Mouse (Mus musculus) hematopoietic stem cell, adult 5-6 weeks (primary cell): ENCODE results near the gene Dennd6b. TPM values are rescaled to one million over a fixed set of nuclear protein-coding genes. Genes with fewer than 3 reads are reported as not detected.
A peak's percentile ranks its signal among the peaks of the same experiment; 100 is the strongest.

ENCODE experiments used
- ATAC-seq, 2 experiments: fragments of 125-278 bp in 1 of 2; replicated peaks in 1 of 2; 2 replicates each; pipeline ENCODE4 v1.8.0; 2016 to 2017; ENCODE audit warnings: inconsistent platforms in 2 of 2, mild to moderate bottlenecking in 2 of 2, moderate number of reproducible peaks in 2 of 2, low read depth in 1 of 2, moderate TSS enrichment in 1 of 2; ENCODE audit not compliant: low FRiP score in 2 of 2, poor library complexity in 2 of 2, severe bottlenecking in 2 of 2, insufficient read depth in 1 of 2, low TSS enrichment in 1 of 2
- total RNA-seq: library from RNA; stranded (forward); fragments of 172-1452, 232-1000 nt; gene quantifications from 2 replicates; pipeline ENCODE4 v1.2.3, GENCODE M21; 2017

Gene Dennd6b
- total RNA-seq, 1 experiment from 2014 or later: 4.8 TPM

DNA sequence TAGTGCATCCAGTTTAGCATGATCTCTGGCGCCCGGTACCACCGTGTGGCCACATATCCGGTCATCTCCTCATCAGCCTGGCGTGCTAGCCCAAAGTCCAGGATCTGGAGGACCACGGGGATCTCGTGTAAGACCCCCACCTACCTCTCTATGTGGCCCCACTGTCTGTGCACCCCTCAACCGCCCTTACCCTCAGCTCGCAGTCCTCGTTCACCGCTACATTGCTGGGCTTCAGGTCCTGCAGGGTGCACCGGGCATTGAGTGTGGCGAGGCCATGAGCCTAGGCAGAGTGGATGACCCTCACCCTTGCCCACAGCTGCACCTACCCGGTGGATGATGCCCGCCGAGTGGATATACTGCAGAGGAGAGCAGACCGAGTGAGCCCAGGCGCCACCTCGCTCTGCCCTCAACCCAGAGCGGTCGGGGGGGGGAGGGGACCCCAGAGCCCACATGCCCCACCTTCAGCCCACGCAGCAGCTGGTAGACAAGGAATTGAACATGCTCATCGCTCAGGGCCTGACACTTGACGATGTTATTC, 50.4 kb downstream of the Dennd6b start:
- no peak for ATAC-seq

GRCm38 (mm10) chr15:89144965-89145364, 51.3 kb downstream of the Dennd6b start:
- ATAC-seq: peak in 1 of 2 experiments; percentile 16; a peak in 1 of 4 replicates

GRCm38 (mm10) chr15:89143134-89143533, 53.2 kb downstream of the Dennd6b start:
- ATAC-seq: no peak

DNA sequence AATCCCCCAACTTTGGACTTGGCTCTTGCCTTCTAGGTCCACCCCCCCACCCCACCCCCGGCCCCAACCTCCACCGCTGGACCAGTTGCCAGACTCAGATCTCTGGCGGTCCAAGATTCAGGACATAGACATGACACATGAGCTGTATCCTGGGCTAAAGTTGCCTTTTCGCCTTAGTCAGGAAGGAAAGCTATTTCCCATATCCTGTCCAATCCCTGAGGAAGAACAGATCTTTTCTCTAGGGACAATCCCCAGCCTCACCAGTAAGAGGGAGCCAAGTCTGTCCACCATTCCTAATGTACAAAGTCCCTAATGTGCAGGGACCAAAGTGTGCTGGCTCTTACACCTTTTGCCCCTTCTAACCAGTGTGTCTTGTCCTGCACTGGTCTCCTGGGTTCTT, 54.4 kb downstream of the Dennd6b start:
- ATAC-seq: no peak

DNA sequence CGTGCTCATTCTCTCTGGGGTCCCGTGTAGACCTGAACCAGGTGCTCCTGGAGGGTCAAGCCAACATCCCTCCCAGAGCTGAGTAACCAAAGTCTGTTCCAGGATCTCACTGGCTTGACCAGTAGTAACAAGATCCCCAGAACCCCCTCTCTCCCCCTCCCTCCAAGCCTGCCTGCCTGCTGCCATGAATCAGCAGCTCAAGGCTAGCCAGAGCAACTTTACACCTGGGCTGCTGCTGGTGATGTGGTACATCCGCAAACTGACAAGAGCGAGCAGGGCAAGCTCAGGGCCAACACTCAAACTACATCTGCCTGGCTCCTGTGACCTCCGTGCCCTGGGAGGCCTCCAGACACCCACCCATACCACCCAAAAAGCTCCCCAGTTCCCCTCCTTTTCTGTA, 54.9 kb downstream of the Dennd6b start:
- no peak for ATAC-seq

DNA sequence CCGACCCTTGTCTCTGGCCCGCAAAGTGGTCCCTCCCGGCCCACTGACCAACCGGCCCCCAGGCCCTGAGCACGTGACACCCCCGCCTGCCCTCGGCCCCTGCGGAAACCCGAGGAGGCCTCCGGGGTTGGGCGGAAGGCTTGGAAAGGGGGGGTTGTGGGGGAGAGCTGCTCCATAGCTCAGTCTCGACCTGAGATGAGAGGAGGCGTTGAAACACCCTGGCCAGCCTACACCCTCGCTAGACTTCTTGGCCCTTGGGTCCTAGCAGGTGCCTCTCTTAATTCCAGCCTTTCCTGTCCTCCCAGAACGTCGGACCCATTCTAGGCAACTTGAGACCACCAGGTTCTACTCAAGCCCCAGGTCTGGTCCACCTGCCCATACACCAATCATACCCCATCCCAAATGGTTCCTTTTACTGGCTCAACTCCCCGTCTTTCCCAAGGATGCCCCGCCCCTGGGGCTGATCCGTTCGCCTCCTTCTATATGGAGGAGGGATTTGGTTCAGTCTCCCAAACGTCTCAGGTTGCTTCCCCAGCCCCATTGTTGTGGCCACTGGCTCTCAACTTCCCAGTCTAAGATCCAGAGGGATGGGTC, 55.5 kb downstream of the Dennd6b start, which contains the start of gene Mapk12:
Gene Mapk12 (minus strand): TSS at position 45 of the 594 bp plus-strand sequence.
- ATAC-seq: no peak

DNA sequence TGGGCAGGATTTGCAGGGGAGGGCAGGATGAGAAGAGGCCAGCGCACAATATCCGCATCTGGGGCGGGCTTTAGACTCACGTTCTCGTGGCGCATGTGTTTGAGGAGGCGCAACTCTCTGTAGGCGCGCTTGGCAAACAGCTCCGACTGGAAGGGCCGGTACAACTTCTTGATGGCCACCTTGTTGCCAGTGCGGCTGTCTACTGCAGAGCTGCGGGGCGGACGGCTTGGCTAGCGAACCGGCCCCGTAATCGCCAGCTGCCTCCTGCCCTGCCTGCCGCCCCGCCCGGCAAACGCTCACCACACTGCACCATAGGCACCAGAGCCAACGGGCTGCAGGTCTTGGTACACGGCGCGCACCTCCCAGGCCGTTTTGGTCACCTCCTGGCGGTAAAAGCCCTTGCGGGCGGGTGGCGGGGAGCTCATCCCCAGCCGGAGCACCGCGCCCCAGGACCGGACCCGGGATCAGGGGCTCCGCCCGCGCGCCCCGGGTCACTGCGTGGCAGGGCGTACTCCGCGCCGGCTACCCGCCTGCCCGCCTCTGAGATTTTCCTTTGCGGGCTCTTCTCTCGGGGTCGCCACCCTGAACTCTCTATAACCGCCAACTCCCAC, 56.1 kb downstream of the Dennd6b start:
- ATAC-seq: peak in 1 of 2 experiments; percentile 22; a peak in 1 of 4 replicates

DNA sequence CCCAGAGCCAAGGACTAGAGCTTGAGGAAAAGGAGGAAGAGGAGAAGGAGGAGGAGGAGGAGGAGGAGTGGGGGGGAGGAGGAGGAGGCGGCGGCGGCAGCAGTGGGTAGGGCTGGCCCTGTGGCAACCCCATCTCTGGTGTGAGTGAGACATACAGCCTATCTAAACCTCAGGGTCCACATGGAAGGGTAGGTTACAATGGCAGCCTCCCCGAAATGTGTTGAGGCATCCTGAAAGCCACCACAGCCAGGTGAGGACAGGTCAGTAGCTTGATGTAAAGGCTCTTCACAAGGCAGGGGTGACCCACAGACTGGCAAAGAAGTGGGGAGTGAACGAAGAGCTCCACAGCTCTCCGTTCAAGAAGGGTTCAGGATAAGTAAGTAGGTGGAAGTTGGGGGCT, 57.8 kb downstream of the Dennd6b start:
- ATAC-seq: no peak

DNA sequence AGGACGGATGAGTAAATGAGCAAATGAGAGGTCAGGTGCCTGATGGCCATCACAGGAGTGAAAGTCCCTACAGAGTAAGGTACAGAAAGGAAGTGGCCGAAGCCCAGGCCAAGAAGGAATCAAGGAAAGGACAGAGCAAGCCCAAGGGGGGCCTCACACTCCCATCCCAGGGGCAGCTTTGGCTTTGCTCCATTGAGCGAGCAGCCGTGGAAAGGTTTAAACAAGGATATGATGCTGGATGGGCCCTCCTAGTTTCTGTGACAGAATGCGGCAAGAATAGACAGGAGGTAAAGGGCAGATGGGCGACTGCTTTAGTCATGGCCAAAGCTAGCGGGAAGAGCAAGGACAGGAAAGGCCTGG, 58.3 kb downstream of the Dennd6b start:
- no peak for ATAC-seq

DNA sequence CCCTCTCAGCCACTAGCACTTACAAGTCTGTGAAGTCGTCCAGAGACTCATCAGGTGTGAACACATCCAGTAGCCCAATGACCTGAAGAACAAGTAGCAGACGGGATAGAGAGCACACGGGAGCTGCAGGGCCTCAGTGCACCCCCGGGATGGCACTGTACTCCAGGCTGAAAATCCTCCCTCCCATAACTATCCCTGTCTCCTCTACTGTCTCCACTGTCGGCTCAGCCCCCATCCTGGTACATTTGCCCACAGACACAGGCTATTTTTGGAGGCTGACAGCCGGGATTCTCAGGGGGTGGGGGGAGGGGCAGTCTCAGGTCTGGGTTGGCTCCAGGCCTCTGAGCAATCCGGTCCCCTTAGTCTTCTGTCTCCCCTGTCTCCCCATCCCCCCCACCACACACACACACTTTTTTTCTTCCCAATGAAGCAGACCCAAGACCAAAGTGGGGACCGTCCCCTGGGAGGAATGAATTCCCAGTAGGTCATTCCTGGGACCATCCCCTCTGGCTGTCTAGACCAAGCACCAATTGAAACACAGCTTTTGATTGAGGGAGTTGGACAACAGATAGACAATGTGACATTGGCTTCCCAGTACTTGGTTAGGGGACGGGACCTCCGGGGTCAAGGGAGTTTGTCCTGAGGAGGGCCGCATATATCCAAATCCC, 58.8 kb downstream of the Dennd6b start:
- ATAC-seq: no peak

- no peak for ATAC-seq
Measured at GRCm38 (mm10) chr15:89136461-89137155, 59.7 kb downstream of the Dennd6b start.

Other genes starting within 250 kb of the Dennd6b start
- gene Ttll8, start 242.1 kb downstream of the Dennd6b start, total RNA-seq: not detected in 2 replicates
- gene Mlc1, start 217.5 kb downstream of the Dennd6b start, total RNA-seq: not detected in 2 replicates
- gene Mov10l1, start 213.6 kb downstream of the Dennd6b start, total RNA-seq: not detected in 2 replicates
- gene Panx2, start 136.8 kb downstream of the Dennd6b start, total RNA-seq: 0.56 TPM in 1 of 2 replicates, not detected in the other
- 22.6 and 33.2 TPM in 2 replicates for gene Trabd, start 121.4 kb downstream of the Dennd6b start, total RNA-seq
- 18.0 and 20.2 TPM in 2 replicates for gene Selenoo, start 107.4 kb downstream of the Dennd6b start, total RNA-seq
- 18.2 and 24.1 TPM in 2 replicates for gene Tubgcp6, start 73.4 kb downstream of the Dennd6b start, total RNA-seq
- gene Hdac10, start 67.8 kb downstream of the Dennd6b start, total RNA-seq: 17.0 and 22.7 TPM in 2 replicates
- 5.7 and 8.7 TPM in 2 replicates for gene Mapk12, start 55.8 kb downstream of the Dennd6b start, total RNA-seq
- gene Mapk11, start 46.9 kb downstream of the Dennd6b start, total RNA-seq: 1.6 and 2.4 TPM in 2 replicates
- gene Plxnb2, start 15.7 kb downstream of the Dennd6b start, total RNA-seq: 13.9 and 23.7 TPM in 2 replicates
- 29.1 and 53.6 TPM in 2 replicates for gene Ppp6r2, start 15.1 kb upstream of the Dennd6b start, total RNA-seq
- gene Sbf1, start 118.8 kb upstream of the Dennd6b start, total RNA-seq: 69.9 and 76.7 TPM in 2 replicates
- gene Adm2, start 126.2 kb upstream of the Dennd6b start, total RNA-seq: not detected in 2 replicates
- not detected in 2 replicates for gene Miox, start 137.9 kb upstream of the Dennd6b start, total RNA-seq
- 15.7 and 17.2 TPM in 2 replicates for gene Lmf2, start 159.2 kb upstream of the Dennd6b start, total RNA-seq
- gene Ncaph2, start 159.2 kb upstream of the Dennd6b start, total RNA-seq: 102 and 104 TPM in 2 replicates
- 19.7 and 26.6 TPM in 2 replicates for gene Sco2, start 177.3 kb upstream of the Dennd6b start, total RNA-seq
- not detected in 2 replicates for gene Tymp, start 180.5 kb upstream of the Dennd6b start, total RNA-seq
- gene Odf3b, start 182.8 kb upstream of the Dennd6b start, total RNA-seq: 11.7 and 21.6 TPM in 2 replicates
- gene Klhdc7b, start 188.4 kb upstream of the Dennd6b start, total RNA-seq: 0.10 and 0.38 TPM in 2 replicates
- gene Syce3, start 214.0 kb upstream of the Dennd6b start, total RNA-seq: not detected in 2 replicates
- gene Cpt1b, start 229.4 kb upstream of the Dennd6b start, total RNA-seq: 1.3 TPM in 1 of 2 replicates, not detected in the other
- gene C730034F03Rik, start 233.1 kb upstream of the Dennd6b start, total RNA-seq: 4.9 and 13.3 TPM in 2 replicates
- gene Gm44502, start 233.2 kb upstream of the Dennd6b start, total RNA-seq: not detected in 2 replicates
- 29.7 and 32.6 TPM in 2 replicates for gene Chkb, start 233.4 kb upstream of the Dennd6b start, total RNA-seq